Mouse (Mus musculus): Measurements from ENCODE around the gene Col16a1.

- no peak for TF ChIP-seq POLR2A (IDR thresholded peaks at IDR 0.05; ENCODE audit: low read depth, low read length)
- no peak for TF ChIP-seq CTCF (conservative IDR thresholded peaks at IDR 0.05; ENCODE audit: insufficient read depth, insufficient read length, low read depth, low read length)
Observed at GRCm38 (mm10) chr4:130112732-130113131, 65.1 kb downstream of the Col16a1 start.
